Mouse (Mus musculus): Measurements from ENCODE around the gene Npb.
A peak's percentile ranks its signal among the peaks of the same experiment; 100 is the strongest.

Gene Npb

DNA sequence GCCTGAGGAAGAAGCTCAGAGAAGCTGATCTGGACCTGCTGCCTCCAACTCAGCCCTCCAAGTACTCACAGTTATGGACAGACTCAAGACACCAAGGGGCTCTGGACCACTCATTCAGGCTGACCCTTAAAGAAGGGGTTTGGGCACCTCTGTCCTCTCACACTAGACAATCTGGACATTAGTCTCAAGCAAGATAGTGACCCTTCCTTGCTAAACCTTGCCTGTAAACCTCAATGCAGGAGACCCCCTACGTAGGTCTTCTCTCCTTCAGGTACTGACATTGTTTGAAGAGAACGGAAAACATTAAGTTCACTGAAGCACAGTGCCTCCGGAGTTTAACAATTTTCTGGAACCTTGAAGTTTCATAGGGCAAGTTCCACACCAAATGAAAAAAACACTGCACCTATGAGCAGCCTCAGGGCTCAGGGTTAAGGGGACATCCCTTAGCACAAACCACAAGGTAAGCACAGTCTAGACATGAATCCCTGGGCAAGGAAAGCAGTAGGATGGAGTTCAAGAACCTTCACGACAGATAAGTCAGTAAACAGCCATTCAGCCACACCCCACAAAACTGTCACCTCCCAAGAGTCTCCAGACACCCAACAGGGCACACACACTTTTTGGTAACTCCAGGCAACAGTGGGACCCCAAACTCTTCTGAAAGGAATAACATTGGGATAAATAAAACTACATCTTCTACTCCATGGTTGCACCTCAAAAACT is 23.6 kb downstream of the Npb start:
- DNase-seq (ENCODE audit: low read depth), result no peak

DNA sequence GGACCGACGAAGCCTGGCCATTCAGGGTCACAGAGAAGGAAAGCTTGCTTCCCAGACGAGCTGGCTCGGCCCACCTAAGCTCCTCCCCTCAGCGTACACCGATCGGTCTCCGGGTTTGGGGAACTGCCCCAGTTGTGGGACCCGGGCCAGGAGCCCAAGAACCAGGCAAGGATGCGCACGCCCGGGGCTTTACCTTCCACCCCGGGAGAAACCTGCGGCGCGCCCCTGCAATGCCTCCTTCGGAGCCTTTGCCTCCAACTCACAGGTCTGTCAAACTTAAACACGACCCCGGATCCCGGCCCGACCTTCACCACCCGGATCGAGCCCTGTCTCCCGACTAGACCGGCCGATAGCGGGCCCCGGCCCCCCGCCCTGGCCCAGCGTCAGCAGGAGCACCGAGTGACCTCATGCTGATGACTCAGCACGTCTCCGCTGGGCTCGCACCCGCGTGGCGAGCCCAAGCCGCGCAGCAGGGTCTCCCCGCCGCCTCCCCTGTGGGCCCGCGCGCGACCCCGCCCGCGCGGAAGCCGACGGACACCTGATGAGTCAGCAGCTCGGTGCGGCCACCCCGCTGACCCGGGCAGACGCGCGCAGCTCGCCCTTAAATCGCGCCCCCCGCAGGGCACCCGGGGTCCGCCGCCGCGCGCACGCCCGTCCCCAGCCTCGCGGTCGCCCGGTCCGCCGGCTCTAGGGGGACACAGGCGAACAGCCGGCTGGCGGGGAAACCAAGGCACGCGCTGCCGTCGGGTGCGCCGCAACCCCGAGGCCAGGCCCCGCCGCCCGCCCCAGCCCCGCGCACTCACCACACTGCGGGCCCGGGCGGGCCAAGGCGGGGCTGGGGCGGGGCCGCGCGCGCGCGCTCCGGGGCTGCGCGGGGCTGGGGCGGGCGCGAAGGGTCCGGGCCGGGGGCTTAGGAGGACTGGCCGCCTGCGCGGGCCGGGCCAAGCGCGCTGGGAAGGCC is 24.6 kb downstream of the Npb start:
- DNase-seq (ENCODE audit: low read depth), result peak; percentile 43

DNA sequence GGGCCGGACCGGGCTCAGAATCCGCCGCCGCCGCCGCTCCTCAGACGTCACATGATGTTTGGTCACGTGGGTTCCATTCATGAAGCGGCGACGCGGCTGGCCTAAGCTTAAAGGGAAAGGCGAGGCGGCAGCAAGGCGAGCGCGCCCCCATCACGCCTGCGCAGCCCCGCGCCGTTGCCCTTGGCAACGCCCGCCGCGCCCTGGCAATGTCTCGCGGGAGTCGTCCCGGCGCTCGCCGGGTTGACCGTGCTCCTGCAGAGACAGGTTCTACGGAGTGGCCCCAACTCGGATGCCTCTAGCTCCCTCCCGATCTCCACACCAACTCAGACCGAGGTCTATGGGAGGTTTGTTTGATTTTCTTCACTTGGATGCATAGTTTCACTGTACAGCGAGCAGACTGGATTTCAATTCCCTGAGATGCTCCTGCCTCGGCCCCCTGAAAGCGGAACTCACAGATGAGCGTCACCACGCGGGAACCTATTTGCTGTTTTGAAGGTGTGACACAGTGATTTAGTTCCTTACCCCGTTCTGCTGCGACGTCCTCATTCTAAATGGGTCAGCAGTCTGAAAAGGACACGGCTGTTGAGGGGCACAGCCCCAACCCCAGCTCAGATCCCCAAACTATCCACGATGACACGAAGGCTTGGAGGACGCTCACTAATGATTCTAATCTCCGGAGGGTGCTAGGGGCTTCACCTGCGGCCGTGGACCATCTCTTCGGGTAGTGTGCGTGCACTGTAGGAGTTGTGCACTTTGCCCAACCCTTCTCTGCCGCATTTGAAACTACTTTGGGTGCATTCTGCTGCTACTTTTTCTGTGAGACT is 25.5 kb downstream of the Npb start, which contains the start of gene Mafg:
Mafg (minus strand) TSS at position 81 of the 824 bp plus-strand sequence.
- peak; percentile 87 for DNase-seq (ENCODE audit: low read depth)

DNA sequence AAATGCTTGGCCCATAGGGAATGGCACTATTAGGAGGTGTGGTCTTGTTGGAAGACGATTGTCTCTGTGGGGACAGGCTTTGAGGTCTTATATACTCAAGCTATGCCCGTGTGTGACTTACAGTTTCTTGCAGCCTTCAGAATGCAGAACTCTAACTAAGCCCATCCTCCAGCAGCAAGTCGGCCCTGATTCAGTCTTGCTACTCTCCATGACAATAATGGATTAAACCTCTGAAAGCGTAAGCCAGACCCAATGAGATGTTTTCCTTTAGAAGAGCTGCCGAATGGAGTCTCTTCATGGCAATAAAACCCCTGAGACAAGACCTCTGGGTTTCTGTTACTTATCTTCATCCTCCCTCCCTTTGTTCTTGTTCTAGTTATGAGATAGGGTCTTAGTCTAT is 26.5 kb downstream of the Npb start:
- no peak for DNase-seq (ENCODE audit: low read depth)

DNA sequence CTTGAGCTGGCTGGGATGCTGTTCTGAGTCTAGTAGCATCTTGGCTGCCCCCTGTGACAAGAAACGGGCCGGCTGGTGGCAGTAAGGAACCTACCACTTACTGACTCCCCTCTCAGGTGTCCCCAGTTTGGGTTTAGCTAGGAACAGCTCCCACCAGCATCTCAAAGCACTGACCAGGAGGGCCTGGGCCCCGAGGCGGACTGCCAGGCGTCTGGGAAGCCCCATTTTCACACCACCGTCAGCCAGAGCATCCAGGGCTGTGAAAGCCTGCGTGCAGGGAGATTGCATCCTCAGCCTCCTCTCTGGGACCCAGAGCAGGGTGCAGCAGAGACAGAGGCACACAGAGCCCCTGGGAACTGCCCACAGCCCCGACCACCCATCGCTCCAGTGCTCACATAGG is 33.0 kb downstream of the Npb start:
- DNase-seq (ENCODE audit: low read depth), result no peak

DNA sequence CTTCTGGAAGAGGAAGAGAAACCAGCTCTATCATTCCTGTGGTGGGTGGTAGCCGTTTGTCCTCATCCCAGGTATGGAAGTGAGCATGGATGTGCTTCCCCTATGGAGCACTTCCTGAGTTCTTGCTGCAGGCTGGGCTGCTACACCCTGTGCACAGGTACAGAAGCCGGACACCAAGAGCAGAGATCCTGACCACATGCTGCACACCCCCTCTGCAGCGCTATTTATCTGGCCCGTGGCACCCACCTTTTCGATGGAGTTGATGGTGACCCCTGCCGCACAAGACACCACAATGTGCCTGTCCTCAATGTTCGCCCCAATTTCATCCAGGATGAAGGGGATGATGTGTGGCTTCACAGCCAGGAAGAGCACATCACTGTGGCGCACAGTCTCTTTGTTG is 33.6 kb downstream of the Npb start:
- DNase-seq (ENCODE audit: low read depth), result no peak

DNA sequence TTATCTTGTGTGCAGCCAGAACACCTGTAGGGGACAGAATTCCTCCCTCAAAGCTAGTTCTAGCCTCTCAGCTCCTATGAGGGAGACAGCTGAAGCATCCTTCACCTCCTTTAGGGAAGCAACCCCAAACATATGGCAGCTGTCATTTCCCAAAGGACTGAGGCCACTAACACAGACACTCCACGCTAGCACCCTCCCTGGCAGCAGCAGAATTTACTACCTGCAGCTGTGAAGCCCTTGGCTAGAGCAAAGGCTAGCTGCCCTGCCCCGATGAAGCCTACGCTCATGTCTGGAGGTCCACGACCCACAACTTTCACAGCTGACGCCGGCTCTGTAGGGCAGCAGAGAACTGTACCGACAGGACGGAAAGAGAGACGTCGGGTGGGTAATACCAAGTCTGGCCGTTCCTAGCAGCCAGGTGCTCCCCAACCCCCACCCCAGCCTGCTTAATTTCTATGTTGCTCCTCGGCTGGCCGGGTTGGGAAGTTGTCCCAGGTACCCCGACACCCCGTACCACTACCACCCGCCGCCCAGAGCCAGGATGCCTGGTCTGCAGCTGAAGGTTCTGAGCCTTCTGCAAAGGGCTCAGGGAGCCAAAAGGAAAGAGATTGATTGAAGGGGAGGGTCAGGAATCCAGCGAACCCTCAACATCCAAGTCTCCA is 34.8 kb downstream of the Npb start:
- DNase-seq (ENCODE audit: low read depth), result no peak

DNA sequence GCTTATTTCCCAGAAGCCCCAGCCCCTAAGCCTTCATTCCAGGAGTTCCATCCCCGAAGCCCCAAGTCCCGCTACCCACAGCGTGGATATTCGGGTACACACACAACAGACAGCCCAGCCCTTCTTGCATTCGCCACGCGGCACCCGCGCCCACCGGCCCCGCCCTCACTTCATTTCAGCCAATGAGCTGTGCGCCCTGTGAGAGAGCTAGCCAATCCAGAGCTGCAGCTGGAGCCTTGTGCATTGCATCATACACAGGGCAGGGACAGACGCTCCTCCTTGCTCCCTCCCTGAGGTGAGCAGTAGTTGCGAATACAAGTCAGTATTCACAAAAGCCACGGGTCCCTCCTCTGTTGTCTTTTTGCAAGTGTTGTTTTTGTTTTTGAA is 35.3 kb downstream of the Npb start, which contains the start of gene Pycr1:
Pycr1 (minus strand) TSS at position 169 of the 387 bp plus-strand sequence.
- DNase-seq (ENCODE audit: low read depth), result peak; percentile 90

DNA sequence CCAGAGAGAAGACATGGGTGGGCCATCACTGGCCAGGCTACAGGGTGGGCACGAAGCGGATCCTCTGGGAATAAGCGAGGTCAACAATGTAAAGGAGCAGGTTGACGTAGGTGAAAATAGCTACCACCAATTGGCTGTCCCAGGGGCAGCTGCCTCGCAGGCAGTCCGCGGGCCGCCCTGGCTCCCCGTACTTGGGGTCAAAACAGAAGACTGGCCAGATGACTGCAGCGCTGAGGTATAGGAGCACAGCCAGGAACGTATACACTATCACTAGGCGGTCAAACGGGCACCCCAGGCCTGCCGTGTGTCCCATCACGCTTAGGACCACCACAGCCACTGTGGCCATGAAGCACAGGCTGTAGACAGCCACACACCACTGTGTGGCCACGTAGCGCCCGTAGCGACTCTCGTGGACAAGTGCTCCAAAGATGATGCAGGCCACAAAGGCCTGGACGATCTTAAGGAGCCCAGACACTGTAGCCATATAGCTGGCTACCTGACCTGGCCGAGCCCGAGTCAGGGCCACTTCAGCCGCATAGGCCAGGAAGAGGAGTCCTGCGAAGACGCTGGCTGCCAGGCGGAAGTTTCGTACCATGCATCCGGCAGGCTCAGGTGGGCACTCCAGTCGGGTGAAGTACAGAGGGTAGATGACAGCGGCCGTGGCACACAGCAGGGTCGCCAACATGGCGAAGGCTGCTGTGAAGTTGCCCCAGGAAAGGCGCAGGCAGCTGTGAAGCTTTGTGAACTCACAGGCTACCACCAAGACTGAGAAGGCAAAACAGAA is 39.0 kb downstream of the Npb start:
- no peak for DNase-seq (ENCODE audit: low read depth)

DNA sequence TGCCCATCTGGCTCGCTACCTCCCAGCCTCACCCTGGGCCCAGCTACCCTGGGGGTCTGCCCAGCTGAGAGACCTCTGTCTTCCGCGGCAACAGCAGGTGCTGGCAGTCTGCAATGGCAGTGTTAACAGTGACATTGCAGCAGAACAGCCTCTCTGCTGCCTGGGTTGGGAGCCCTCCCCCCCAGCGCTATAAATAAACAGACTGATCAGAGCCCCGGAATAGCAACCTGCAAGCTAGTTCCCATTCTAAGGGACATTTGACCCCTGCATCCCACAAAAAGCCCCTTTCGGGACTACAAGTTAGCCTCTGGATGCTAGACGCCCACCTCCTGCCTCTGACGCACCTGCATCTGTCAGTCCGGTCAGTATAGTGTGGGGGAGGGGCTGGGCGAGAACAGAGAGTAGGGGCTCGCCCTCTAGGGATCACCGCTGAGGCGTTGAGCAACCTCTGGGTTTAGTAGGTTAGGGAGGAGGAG is 39.8 kb downstream of the Npb start, which contains the start of gene Myadml2:
Myadml2 (minus strand) TSS at position 158 of the 476 bp plus-strand sequence.
- no peak for DNase-seq (ENCODE audit: low read depth)

DNA sequence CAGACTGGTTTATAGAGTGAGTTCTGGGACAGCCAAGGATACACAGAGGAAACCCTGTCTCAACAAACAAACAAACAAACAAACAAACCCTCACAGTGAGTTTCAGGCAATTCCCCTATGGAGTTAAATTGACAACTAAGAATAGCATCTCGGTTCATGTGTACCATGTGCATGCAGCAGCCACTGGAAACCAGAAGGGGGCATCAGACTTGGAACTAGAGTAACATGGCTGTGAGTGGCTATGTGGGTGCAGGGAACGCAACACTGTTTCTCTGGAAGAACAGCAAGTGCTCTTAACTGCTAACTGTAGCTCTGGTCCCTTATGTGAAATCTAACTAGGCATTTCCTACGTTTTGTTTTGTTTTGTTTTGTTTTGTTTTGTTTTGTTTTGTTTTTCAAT is 43.6 kb downstream of the Npb start:
- DNase-seq (ENCODE audit: low read depth), result no peak

DNA sequence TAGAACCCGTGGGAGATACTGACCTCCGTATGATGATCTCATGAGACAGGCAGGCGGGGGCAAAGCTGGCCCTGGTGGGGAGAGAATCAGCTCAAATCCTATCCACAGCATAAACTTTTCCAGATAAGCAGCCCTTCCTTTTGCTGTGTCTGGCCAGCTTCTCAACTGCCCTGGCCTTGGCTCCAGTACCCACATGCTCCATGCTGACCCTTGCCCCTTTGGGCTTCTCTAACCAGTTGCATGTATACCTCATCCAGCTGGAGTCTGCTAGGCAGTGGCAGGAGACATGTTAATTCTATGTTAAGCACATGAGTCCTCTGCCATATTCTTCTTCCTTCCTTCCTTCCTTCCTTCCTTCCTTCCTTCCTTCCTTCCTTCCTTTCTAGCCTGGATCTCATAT is 46.5 kb downstream of the Npb start:
- DNase-seq (ENCODE audit: low read depth), result no peak

DNA sequence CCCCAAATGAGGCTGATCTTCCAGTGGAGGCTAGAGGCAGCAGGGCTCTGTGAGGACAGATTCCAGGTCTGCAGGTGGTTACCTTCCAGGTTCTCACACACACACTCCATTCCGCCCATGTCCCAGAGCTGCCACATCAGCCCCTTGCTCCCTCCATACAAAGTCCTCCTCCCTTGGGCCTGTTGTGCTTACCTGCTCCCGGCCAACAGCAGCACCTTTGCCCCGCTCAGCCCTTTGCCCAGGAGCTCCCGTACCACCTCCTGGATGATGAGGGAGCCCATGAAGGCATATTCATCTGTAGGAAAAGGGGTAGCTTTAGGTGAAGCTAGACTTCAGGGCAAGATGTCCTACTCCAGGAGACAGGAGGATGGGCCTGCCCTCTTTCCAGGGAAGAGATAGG is 49.0 kb downstream of the Npb start:
- DNase-seq (ENCODE audit: low read depth), result no peak
